Comparison of ENCODE assay signal across 15 mouse cellular contexts in genomic region chr4:118149956-118150680, GRCm38 (mm10). TPM values are rescaled to one million over a fixed set of nuclear protein-coding genes. Genes with fewer than 3 reads are reported as not detected.
DNase-seq lines count a peak whose midpoint lies in the region; ATAC-seq lines count a peak whose summit lies in the region.
"Had no signal": no experiment of that assay in that cellular context is flagged by ENCODE, and none has a peak within 500 bp of the region (broad histone marks: within the 10 kb centered on the region; RNA-seq: fewer than 3 reads in every experiment).

No protein-coding gene starts in this region.

- 68% methylated on average over 14 of the region's 14 CpGs for WGBS in heart, embryonic 16.5 days
- WGBS in liver, embryonic 11.5 days = 80% methylated on average over 14 of the region's 14 CpGs

- no peak overlapping the region for H3K9ac ChIP-seq in heart, embryonic 16.5 days (ENCODE audit: low read length)
- H3K9ac ChIP-seq in liver, embryonic 11.5 days (ENCODE audit: low read depth, low read length) = no peak overlapping the region
- H3K9ac ChIP-seq: neural tube, embryonic 15.5 days had no signal

- H3K36me3 ChIP-seq in heart, embryonic 16.5 days (ENCODE audit: control insufficient read depth, insufficient read depth) = peaks cover 51% of the 10 kb centered on the region
- peaks cover 48% of the 10 kb centered on the region for H3K36me3 ChIP-seq in liver, embryonic 11.5 days (ENCODE audit: control insufficient read depth, insufficient read depth, low read length)

- peak; percentile 63 for ATAC-seq in heart, embryonic 16.5 days (replicated peaks; ENCODE audit: extremely low read depth, insufficient read depth, low FRiP score)
- ATAC-seq in liver, embryonic 11.5 days (replicated peaks; ENCODE audit: low FRiP score) = no peak

- H3K27me3 ChIP-seq in heart, embryonic 16.5 days (ENCODE audit: control insufficient read depth, insufficient read depth, low read length) = no peaks in the 10 kb centered on the region
- H3K27me3 ChIP-seq in liver, embryonic 11.5 days (replicated peaks; ENCODE audit: control insufficient read depth, insufficient read depth, low read length) = no peaks in the 10 kb centered on the region
- H3K27me3 ChIP-seq: neural tube, embryonic 15.5 days had no signal

- peak; percentile 69 for DNase-seq in gastrocnemius, adult 18-20 months (ENCODE audit: low spot score)
- DNase-seq in gastrocnemius, postnatal 10 days = no peak
- DNase-seq in layer of hippocampus, adult 9-11 months = peak; percentile 45
- DNase-seq in layer of hippocampus, adult 8-10 months (ENCODE audit: low spot score in 2 of 2) = no peak
- peak; percentile 93 for DNase-seq in cerebellum, adult 9-11 months
- no peak for DNase-seq in liver, embryonic 11.5 days (ENCODE audit: low spot score)
- DNase-seq in lung, postnatal 36 days = no peak
- DNase-seq: adrenal gland, postnatal 10 days; kidney, adult 8-10 months; right cerebral cortex, adult 18-20 months had no signal

- no peak overlapping the region for H3K4me2 ChIP-seq in heart, embryonic 16.5 days (ENCODE audit: low read depth, low read length)
- H3K4me2 ChIP-seq in liver, embryonic 11.5 days = no peak overlapping the region
- H3K4me2 ChIP-seq: neural tube, embryonic 15.5 days had no signal

- H3K9me3 ChIP-seq in heart, embryonic 16.5 days (replicated peaks; ENCODE audit: control insufficient read depth, low read length) = no peaks in the 10 kb centered on the region
- no peaks in the 10 kb centered on the region for H3K9me3 ChIP-seq in liver, embryonic 11.5 days (ENCODE audit: control insufficient read depth, low read length)
- H3K9me3 ChIP-seq: forebrain, embryonic 10.5 days; hindbrain, embryonic 10.5 days; neural tube, embryonic 15.5 days had no signal

- no peak overlapping the region for H3K27ac ChIP-seq in heart, embryonic 16.5 days (ENCODE audit: low read length)
- H3K27ac ChIP-seq in liver, embryonic 11.5 days (ENCODE audit: low read depth, low read length) = no peak overlapping the region
- H3K27ac ChIP-seq: forebrain, embryonic 10.5 days; hindbrain, embryonic 10.5 days; neural tube, embryonic 15.5 days; stomach, postnatal 0 days had no signal

- no peak overlapping the region for H3K4me3 ChIP-seq in heart, embryonic 16.5 days (ENCODE audit: low read length)
- H3K4me3 ChIP-seq in liver, embryonic 11.5 days (ENCODE audit: low read depth, low read length) = no peak overlapping the region
- H3K4me3 ChIP-seq: forebrain, embryonic 10.5 days; hindbrain, embryonic 10.5 days; neural tube, embryonic 15.5 days had no signal

- peaks cover 6% of the 10 kb centered on the region; the same call in 1 of the 2 replicates for H3K4me1 ChIP-seq in heart, embryonic 16.5 days (ENCODE audit: control insufficient read depth, insufficient read depth, low read length)
- peaks cover 2% of the 10 kb centered on the region; the same call in 1 of the 2 replicates for H3K4me1 ChIP-seq in liver, embryonic 11.5 days (replicated peaks; ENCODE audit: control insufficient read depth, insufficient read depth, low read length)
- H3K4me1 ChIP-seq: forebrain, embryonic 10.5 days; hindbrain, embryonic 10.5 days had no signal

RNA-seq across cellular contexts. Expression of gene St3gal3, which starts 15.4 kb away (rescaled TPM):
- 10 to 100 TPM; 70.4 to 73.6 TPM for total RNA-seq in gastrocnemius, adult 18-20 months (2021)
- 10 to 100 TPM; 40.9 to 48.9 TPM for total RNA-seq in gastrocnemius, postnatal 10 days (2021)
- 10 to 100 TPM; 38.4 to 49.5 (median 44.6) TPM for total RNA-seq in layer of hippocampus, adult 8-10 months (2022)
- 7.8 and 8.9 TPM in 2 replicates for polyA plus RNA-seq in heart, embryonic 16.5 days (2015; fragmentation: Nextera tagmentation; extraction: Ambion mirVana)
- 4.1 and 4.5 TPM in 2 replicates for polyA plus RNA-seq in liver, embryonic 11.5 days (2014; fragmentation: Nextera tagmentation; extraction: Ambion mirVana)

RNA-seq across cellular contexts. Expression of gene Kdm4a, which starts 29.7 kb away (rescaled TPM):
- total RNA-seq in gastrocnemius, adult 18-20 months (2021) = 10 to 100 TPM; 18.0 to 18.8 TPM
- 10 to 100 TPM; 26.4 to 28.0 TPM for total RNA-seq in gastrocnemius, postnatal 10 days (2021)
- 10 to 100 TPM; 43.4 to 49.0 (median 46.9) TPM for total RNA-seq in layer of hippocampus, adult 8-10 months (2022)
- 19.0 and 19.4 TPM in 2 replicates for polyA plus RNA-seq in heart, embryonic 16.5 days (2015; fragmentation: Nextera tagmentation; extraction: Ambion mirVana)
- 22.8 and 23.6 TPM in 2 replicates for polyA plus RNA-seq in liver, embryonic 11.5 days (2014; fragmentation: Nextera tagmentation; extraction: Ambion mirVana)

Comparison
In these comparisons a context has a peak if more than half of its experiments do, and no peak if none do; other contexts are left out.
1. DNase-seq: peak in gastrocnemius, adult 18-20 months (single experiment), layer of hippocampus, adult 9-11 months (single experiment) and cerebellum, adult 9-11 months (single experiment); none in gastrocnemius, postnatal 10 days (single experiment), layer of hippocampus, adult 8-10 months (0 of 2), liver, embryonic 11.5 days (single experiment) and lung, postnatal 36 days (single experiment).